In genomic region chr9:92641717-92642116, GRCm38 (mm10) we compare ENCODE assay signal across 15 mouse cellular contexts.
"Had no signal": no experiment of that assay in that cellular context is flagged by ENCODE, and none has a peak within 500 bp of the region (broad histone marks: within the 10 kb centered on the region; RNA-seq: fewer than 3 reads in every experiment).

No protein-coding gene starts in this region.

- H3K4me3 ChIP-seq: megakaryocyte, embryonic 14.5 days; midbrain, embryonic 13.5 days; midbrain, embryonic 15.5 days; myocyte; neural tube, embryonic 13.5 days; stomach, embryonic 15.5 days had no signal

- DNase-seq: lung, adult 18-20 months; lung, embryonic 14.5 days; lung, postnatal 10 days; lung, postnatal 4 days; right cerebral cortex, postnatal 14 days; thymus, adult 2 months; thymus, postnatal 25 days; thymus, postnatal 4 days had no signal

- H3K36me3 ChIP-seq: midbrain, embryonic 13.5 days; midbrain, embryonic 15.5 days; neural tube, embryonic 13.5 days; stomach, embryonic 15.5 days had no signal

- H3K9me3 ChIP-seq: midbrain, embryonic 15.5 days; stomach, embryonic 15.5 days had no signal

- H3K27me3 ChIP-seq: megakaryocyte, embryonic 14.5 days; midbrain, embryonic 13.5 days; midbrain, embryonic 15.5 days; neural tube, embryonic 13.5 days; stomach, embryonic 15.5 days had no signal

- ATAC-seq: midbrain, embryonic 13.5 days; midbrain, embryonic 15.5 days had no signal

- H3K9ac ChIP-seq: lung, embryonic 14.5 days; midbrain, embryonic 13.5 days; midbrain, embryonic 15.5 days; neural tube, embryonic 13.5 days; stomach, embryonic 15.5 days had no signal

- H3K27ac ChIP-seq: midbrain, embryonic 13.5 days; midbrain, embryonic 15.5 days; neural tube, embryonic 13.5 days; stomach, embryonic 15.5 days; stomach, postnatal 0 days had no signal

- H3K4me1 ChIP-seq: megakaryocyte, embryonic 14.5 days; midbrain, embryonic 13.5 days; midbrain, embryonic 15.5 days; neural tube, embryonic 13.5 days; stomach, embryonic 15.5 days had no signal
